Mouse (Mus musculus): ENCODE measurements at regions not wholly inside any gene's neighbourhood (a gene's known extent, or its start where the extent isn't known, plus 50 kb on each side); places are given as distances from the start of the nearest gene placed in this dataset.

GRCm38 (mm10) chr9:46938628-46939027 lies 59.9 kb upstream of the Gm4791 start:
- Histone ChIP-seq H3K4me3 (ENCODE audit: insufficient read depth, low read length) (no peak overlapping the region), H3K4me1 (ENCODE audit: control insufficient read depth, insufficient read depth, low read length) (no peaks in the 10 kb centered on the region), H3K27ac (ENCODE audit: insufficient read depth, low read depth, low read length) (no peak overlapping the region)
- TF ChIP-seq POLR2A (IDR thresholded peaks at IDR 0.05; ENCODE audit: borderline replicate concordance, low read depth, low read length), result no peak
- TF ChIP-seq CTCF (IDR thresholded peaks at IDR 0.05; ENCODE audit: low read depth, low read length), result no peak

DNA sequence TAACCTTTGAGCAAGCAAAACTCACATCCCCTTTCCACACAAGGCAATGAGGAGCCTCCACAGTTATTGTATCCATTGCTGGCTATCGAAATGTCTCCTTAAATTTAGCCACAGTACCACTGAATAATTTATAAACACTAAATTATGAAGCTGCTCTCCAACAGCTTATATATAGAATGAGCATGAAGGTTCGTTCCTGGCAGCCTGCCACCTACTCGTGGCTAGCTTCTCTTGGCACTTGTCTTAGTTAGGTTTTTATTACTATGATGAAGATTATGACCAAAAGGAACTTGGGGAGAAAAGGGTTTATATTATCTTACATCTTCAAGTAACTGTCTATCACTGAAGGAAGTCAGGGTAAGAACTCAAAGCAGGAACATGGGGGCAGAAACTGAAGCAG lies 72.9 kb upstream of the Gm4791 start:
- TF ChIP-seq CTCF (IDR thresholded peaks at IDR 0.05; ENCODE audit: low read depth, low read length), result no peak
- no peak for TF ChIP-seq POLR2A (IDR thresholded peaks at IDR 0.05; ENCODE audit: borderline replicate concordance, low read depth, low read length)
- no peak overlapping the region for H3K27ac ChIP-seq (ENCODE audit: insufficient read depth, low read depth, low read length)
- no peak overlapping the region for H3K4me3 ChIP-seq (ENCODE audit: insufficient read depth, low read length)
- H3K4me1 ChIP-seq (ENCODE audit: control insufficient read depth, insufficient read depth, low read length), result no peaks in the 10 kb centered on the region

- H3K4me1 ChIP-seq (ENCODE audit: control insufficient read depth, insufficient read depth, low read length), result no peaks in the 10 kb centered on the region
- H3K27ac ChIP-seq (ENCODE audit: insufficient read depth, low read depth, low read length), result no peak overlapping the region
- TF ChIP-seq POLR2A (IDR thresholded peaks at IDR 0.05; ENCODE audit: borderline replicate concordance, low read depth, low read length), result no peak
- TF ChIP-seq CTCF (IDR thresholded peaks at IDR 0.05; ENCODE audit: low read depth, low read length), result no peak
- no peak overlapping the region for H3K4me3 ChIP-seq (ENCODE audit: insufficient read depth, low read length)
Observed at GRCm38 (mm10) chr9:46920081-46920480, 78.5 kb upstream of the Gm4791 start.

GRCm38 (mm10) chr9:46913238-46913637 lies 85.3 kb upstream of the Gm4791 start:
- no peaks in the 10 kb centered on the region for H3K4me1 ChIP-seq (ENCODE audit: control insufficient read depth, insufficient read depth, low read length)
- H3K27ac ChIP-seq (ENCODE audit: insufficient read depth, low read depth, low read length), result no peak overlapping the region
- TF ChIP-seq POLR2A (IDR thresholded peaks at IDR 0.05; ENCODE audit: borderline replicate concordance, low read depth, low read length) (no peak), CTCF (IDR thresholded peaks at IDR 0.05; ENCODE audit: low read depth, low read length) (no peak)
- H3K4me3 ChIP-seq (ENCODE audit: insufficient read depth, low read length), result no peak overlapping the region

DNA sequence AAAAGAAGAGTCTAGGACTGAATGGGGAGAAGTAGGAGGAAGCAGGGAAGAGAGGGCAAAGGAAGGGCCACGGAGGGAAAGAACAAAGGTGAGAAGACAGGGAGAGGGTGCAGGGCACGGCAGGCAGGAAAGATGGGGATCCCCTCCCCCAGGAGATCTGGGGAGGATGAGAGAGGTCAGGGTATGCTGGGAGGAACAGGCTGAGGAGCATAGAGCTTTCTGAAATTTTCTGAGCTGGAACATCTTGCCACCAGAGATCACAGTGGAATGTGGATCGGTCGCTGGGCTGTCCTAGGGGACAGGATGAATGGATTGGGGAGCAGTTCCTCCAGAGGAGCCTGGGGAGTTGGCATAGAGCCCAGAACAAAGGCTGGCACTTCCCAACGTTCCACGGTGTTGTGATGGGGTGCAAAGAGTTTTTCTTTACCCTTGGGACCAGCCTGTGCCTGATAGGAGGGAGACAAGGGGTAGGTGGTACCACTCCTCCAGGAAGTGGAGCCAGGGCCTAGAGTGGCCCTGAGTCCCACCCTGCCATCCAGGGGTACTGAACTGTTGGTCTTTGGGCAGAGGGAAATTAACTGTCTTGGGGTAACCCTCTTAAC lies 89.0 kb upstream of the Gm4791 start:
- Histone ChIP-seq H3K27ac (ENCODE audit: insufficient read depth, low read depth, low read length) (no peak overlapping the region), H3K4me1 (ENCODE audit: control insufficient read depth, insufficient read depth, low read length) (no peaks in the 10 kb centered on the region), H3K4me3 (ENCODE audit: insufficient read depth, low read length) (no peak overlapping the region)
- TF ChIP-seq CTCF (IDR thresholded peaks at IDR 0.05; ENCODE audit: low read depth, low read length), result no peak
- TF ChIP-seq POLR2A (IDR thresholded peaks at IDR 0.05; ENCODE audit: borderline replicate concordance, low read depth, low read length), result no peak

DNA sequence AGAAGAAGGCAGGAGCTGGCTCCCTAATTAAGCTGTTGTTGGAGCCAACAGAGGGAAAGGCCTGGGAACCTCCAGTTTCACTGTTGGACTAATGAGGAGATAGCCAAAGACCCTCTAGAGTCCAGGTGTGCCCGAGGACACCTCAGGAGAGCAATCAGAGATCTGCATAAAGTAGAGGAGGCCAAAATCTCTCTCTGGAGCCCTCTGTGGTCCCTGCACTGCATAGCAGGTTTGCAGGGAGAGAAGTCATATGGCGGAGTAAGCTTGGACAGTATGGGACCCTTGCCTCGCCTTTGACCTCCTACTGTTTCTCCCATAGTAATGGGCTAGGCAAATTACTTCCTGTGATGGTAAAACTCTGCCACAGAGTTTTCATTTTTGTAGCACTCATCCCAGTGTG lies 93.5 kb upstream of the Gm4791 start:
- Histone ChIP-seq H3K4me3 (ENCODE audit: insufficient read depth, low read length) (no peak overlapping the region), H3K27ac (ENCODE audit: insufficient read depth, low read depth, low read length) (no peak overlapping the region), H3K4me1 (ENCODE audit: control insufficient read depth, insufficient read depth, low read length) (no peaks in the 10 kb centered on the region)
- no peak for TF ChIP-seq POLR2A (IDR thresholded peaks at IDR 0.05; ENCODE audit: borderline replicate concordance, low read depth, low read length)
- TF ChIP-seq CTCF (IDR thresholded peaks at IDR 0.05; ENCODE audit: low read depth, low read length), result no peak

- Histone ChIP-seq H3K27ac (ENCODE audit: insufficient read depth, low read depth, low read length) (no peak overlapping the region), H3K4me1 (ENCODE audit: control insufficient read depth, insufficient read depth, low read length) (no peaks in the 10 kb centered on the region), H3K4me3 (ENCODE audit: insufficient read depth, low read length) (no peak overlapping the region)
- no peak for TF ChIP-seq CTCF (IDR thresholded peaks at IDR 0.05; ENCODE audit: low read depth, low read length)
- no peak for TF ChIP-seq POLR2A (IDR thresholded peaks at IDR 0.05; ENCODE audit: borderline replicate concordance, low read depth, low read length)
Observed at GRCm38 (mm10) chr9:46903491-46904220, 94.9 kb upstream of the Gm4791 start.

DNA sequence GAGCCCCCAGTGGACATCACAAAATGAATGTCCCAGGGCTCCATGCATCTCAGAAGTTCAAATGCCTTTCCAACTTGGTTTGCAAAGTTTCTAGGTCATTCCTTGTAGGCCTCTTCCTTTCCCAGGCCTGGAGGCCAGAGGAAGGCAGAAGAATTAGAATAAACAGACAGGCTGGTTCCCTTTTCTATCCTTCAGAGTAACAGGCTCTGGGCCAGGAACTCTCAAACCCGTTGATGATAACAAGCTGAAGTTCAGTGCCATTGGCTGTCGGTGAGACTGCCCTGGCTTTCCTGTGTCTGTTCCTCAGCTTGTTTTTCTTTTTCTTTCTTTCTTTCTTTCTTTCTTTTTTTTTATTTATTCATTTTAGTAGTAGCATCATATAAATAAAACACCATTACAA lies 99.3 kb upstream of the Gm4791 start:
- no peaks in the 10 kb centered on the region for H3K4me1 ChIP-seq (ENCODE audit: control insufficient read depth, insufficient read depth, low read length)
- TF ChIP-seq CTCF (IDR thresholded peaks at IDR 0.05; ENCODE audit: low read depth, low read length) (no peak), POLR2A (IDR thresholded peaks at IDR 0.05; ENCODE audit: borderline replicate concordance, low read depth, low read length) (no peak)
- H3K4me3 ChIP-seq (ENCODE audit: insufficient read depth, low read length), result no peak overlapping the region
- H3K27ac ChIP-seq (ENCODE audit: insufficient read depth, low read depth, low read length), result no peak overlapping the region

DNA sequence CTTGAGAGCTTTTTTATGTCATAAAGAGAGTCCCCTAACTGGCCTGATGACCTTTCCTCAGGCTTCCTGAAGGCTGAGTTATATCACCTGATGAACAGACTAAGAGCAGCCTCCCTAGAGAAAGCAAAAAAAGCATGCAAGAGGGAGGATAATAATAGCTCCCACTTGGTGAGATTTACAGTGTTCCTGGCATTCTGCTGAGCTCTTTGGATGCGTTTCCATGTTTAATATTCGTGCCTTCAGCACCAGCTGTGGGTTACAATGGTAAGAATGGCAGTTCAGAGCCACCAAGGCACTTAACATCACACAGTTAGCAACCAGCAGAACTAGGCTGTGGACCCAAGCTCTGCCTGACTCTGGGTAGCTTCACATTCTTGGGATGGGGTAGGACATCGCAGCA lies 100.4 kb upstream of the Gm4791 start:
- Histone ChIP-seq H3K27ac (ENCODE audit: insufficient read depth, low read depth, low read length) (no peak overlapping the region), H3K4me1 (ENCODE audit: control insufficient read depth, insufficient read depth, low read length) (no peaks in the 10 kb centered on the region), H3K4me3 (ENCODE audit: insufficient read depth, low read length) (no peak overlapping the region)
- TF ChIP-seq POLR2A (IDR thresholded peaks at IDR 0.05; ENCODE audit: borderline replicate concordance, low read depth, low read length), result no peak

DNA sequence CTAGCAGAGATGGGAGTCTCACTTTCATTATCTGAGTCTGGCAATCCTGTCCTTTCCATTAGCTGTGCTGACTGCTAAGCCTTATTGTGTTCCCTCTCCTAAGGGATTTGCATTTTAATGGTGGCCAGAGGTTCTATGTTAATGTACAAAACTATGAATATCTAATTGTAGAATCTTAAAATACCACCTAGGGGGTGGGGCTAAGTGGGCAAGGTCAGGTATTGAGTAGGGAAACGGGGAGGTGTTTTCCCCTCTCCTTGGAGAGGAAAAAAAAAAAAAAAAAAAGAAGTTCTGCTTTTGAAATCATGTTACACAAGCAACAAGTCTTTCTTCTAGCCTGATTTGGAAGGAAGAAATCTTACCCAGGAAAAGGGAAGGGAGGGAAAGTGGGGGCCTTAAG lies 106.7 kb upstream of the Gm4791 start:
- no peak overlapping the region for H3K4me3 ChIP-seq (ENCODE audit: insufficient read depth, low read length)
- H3K27ac ChIP-seq (ENCODE audit: insufficient read depth, low read depth, low read length), result no peak overlapping the region
- no peaks in the 10 kb centered on the region for H3K4me1 ChIP-seq (ENCODE audit: control insufficient read depth, insufficient read depth, low read length)
- TF ChIP-seq CTCF (IDR thresholded peaks at IDR 0.05; ENCODE audit: low read depth, low read length), result no peak
- TF ChIP-seq POLR2A (IDR thresholded peaks at IDR 0.05; ENCODE audit: borderline replicate concordance, low read depth, low read length), result no peak

Data from bone marrow macrophage, adult 2 months (primary cell).